Mouse (Mus musculus) embryonic fibroblast, embryonic 13.5 days (primary cell): ENCODE results near the gene Shd. TPM values are rescaled to one million over a fixed set of nuclear protein-coding genes. Genes with fewer than 3 reads are reported as not detected.
A peak's percentile ranks its signal among the peaks of the same experiment; 100 is the strongest.

Source experiments
- H3K27ac ChIP-seq: 2 replicates; pipeline ENCODE4 v1.5.1; 2012; ENCODE audit warnings: low read length, control low read depth, inconsistent platforms; ENCODE audit not compliant: insufficient read depth
- H3K4me1 ChIP-seq: 2 replicates; pipeline ENCODE4 v1.6.1; 2011; ENCODE audit warnings: low read length; ENCODE audit not compliant: control insufficient read depth, insufficient read depth
- H3K4me3 ChIP-seq: 2 replicates; pipeline ENCODE4 v1.5.1; 2011; ENCODE audit warnings: mild to moderate bottlenecking, control low read depth, low read length; ENCODE audit not compliant: insufficient read depth
- CTCF ChIP-seq: IDR thresholded peaks from 2 replicates; pipeline ENCODE4 v1.5.1; 2011; ENCODE audit warnings: mild to moderate bottlenecking, control low read depth, low read length, moderate library complexity, borderline replicate concordance; ENCODE audit not compliant: insufficient read depth
- POLR2A ChIP-seq: IDR thresholded peaks from 2 replicates; pipeline ENCODE4 v1.6.1; 2011; ENCODE audit warnings: low read depth, mild to moderate bottlenecking, control low read depth, low read length, moderate library complexity
- polyA plus RNA-seq: library from polyadenylated mRNA; stranded (reverse); fragments of >200 nt; gene quantifications from 2 replicates; pipeline ENCODE4 v1.2.4, GENCODE M21; 2011; ENCODE audit warnings: low read depth; ENCODE audit not compliant: missing spikeins, insufficient read length

The Shd gene
- polyA plus RNA-seq, 1 experiment: 0.39 TPM

DNA sequence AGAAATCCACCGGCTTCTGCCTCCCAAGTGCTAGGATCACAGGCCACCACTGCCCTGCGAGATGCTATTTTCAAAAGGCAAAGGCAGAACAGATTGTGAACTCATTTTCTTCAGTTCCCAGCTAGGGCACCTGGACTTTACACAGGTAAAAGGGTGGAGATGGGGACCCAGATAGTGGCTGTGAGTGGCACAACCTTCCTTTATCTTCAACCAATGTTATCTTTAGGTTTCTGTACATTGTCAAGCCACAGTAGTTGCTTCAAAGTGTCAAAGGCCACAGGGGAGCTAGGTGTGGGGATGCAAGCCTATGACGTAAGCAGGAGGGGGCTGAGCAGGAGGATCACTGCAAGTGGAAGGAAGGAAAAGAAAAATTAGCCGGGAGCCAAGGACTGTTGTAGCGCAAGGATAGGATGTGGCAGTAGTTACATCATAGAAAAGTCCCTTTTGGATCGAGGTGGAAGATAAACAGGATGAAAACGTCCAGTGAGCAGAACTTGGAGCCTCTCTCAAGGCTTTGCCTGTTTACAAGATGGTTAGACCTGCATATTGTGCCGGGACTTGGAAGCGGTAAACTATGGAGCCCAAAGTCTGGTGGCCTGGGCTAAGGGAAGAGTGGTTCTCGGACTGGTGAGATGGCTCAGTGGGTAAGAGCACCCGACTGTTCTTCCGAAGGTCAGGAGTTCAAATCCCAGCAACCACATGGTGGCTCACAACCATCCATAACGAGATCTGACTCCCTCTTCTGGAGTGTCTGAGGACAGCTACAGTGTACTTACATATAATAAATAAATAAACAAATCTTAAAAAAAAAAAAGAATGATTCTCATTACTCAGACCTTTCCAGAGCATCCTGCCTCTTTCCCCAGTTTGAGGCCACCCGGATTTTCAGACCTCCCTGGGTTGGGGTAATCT is 37.4 kb downstream of the Shd start:
- H3K27ac ChIP-seq: peak overlapping the region; percentile 8; the same call in 1 of the 2 replicates
- no peak overlapping the region for H3K4me3 ChIP-seq
- H3K4me1 ChIP-seq: no peaks in the 10 kb centered on the region
- TF ChIP-seq POLR2A: no peak; the same call in 1 of the 2 replicates
- no peak for TF ChIP-seq CTCF

DNA sequence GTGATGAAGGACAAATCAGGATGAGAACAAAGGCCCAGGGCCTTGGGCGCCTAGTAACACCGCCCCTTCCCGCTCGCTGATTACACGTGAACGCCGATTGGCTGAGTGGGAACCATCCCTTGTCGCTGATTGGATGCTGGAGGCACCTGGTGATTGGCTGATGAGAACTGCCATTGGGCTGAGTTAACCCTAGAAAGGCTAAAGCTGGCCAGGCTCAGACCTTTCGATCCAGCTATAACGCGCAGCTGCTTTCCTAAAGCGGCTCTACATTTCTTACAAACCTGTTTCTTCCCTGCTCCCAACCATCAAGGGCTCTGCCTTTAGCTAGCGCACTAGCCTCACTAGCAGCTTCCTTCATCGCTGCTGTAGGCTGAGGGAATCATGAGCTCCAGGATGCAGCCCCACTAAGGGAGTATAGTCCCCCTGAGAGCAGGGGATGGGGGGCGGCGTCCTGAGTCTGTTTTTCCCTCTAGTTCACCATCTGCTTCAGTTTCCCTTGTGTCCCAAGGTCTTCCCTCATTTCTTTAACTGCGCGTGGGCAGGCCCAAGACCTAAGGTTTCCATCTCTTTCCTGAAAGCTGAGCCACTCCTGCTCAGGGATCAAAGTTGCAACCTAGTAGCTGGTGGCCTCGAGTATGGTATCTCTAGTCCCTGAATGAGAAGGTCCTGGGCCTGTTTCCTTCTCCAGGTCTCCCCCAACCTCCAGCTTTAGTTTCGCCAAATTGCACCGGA is 38.3 kb downstream of the Shd start:
- TF ChIP-seq CTCF: no peak
- TF ChIP-seq POLR2A: peak; percentile 72; the same call in 1 of the 2 replicates
- H3K4me1 ChIP-seq: no peaks in the 10 kb centered on the region
- peak overlapping the region; percentile 51 for H3K4me3 ChIP-seq
- H3K27ac ChIP-seq: peak overlapping the region; percentile 78

DNA sequence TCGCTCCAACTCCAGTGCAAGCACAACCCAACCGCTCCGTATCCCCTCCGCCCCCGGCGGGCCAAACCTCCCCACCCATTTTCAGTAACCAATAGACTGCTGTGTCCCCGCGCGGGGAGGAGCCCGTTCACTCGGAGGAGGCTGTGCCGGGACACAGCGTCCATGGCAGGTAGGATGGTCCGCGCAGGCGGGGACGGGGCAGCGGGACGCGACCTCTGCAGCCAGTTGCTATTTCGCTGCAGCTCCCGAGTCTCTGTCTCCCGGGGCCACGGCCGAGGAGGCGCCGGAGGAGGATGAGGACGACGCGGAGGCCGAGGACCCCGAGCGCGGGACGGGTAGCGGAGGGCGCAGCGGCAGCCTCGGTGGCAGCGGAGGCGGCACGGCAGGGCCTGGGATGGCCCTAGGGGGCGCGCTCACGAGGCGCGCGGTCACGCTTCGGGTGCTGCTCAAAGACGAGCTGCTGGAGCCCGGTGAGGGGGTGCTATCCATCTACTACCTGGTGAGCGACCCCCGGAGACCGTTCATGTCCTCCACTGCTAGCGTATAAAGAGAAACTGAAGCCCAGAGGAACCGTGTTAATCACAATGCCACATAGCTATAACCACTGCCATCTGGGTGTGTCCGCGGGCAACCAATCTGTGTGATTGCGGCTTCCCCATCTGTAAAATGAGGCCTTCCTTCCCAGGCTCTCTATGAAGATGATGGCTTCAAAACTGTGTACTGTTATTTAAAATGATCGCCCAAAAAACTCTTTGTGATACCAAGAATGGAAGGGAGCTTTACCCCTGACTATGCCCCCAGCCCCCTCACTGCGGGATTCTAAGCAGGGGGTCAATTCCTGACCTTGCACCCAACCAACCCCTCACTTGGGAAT is 39.1 kb downstream of the Shd start:
- Histone ChIP-seq H3K4me3 (peak overlapping the region; percentile 65), H3K27ac (peak overlapping the region; percentile 78), H3K4me1 (no peaks in the 10 kb centered on the region)
- peak; percentile 30; the same call in 1 of the 2 replicates for TF ChIP-seq CTCF
- TF ChIP-seq POLR2A: peak; percentile 96

DNA sequence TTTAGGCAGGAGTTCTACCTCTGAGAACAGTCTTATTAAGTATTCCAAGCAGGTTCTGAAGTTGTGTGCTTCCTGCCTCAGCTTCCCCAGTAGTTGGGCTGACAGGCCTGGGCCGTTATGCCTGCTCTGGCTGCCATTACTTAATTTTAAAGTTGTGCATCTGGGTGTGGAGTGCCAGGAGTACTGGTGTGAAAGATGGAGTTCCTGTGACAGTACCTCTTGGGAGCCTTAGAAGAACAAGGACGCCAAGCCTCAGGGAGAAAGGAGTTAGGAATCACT is 39.6 kb downstream of the Shd start:
- TF ChIP-seq CTCF: no peak
- TF ChIP-seq POLR2A: no peak
- H3K27ac ChIP-seq: peak overlapping the region; percentile 45
- peak overlapping the region; percentile 65 for H3K4me3 ChIP-seq
- H3K4me1 ChIP-seq: no peaks in the 10 kb centered on the region

DNA sequence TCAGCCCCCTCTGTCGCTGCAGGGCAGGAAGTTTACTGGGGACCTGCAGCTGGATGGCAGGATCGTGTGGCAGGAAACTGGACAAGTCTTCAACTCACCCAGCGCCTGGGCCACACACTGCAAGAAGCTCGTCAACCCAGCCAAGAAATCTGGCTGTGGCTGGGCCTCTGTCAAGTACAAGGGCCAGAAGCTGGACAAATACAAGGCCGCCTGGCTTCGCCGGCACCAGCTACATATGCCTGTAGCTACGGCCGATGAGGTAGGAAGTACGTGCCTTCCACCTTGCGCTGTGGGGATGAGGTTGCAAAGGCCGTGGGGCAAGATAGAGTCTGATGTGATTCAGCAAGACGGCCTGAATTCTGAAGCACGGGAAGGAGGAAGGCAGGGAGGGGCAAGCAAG is 40.0 kb downstream of the Shd start:
- Histone ChIP-seq H3K27ac (0 out of 2 replicates have a peak overlapping the region, but pooled peaks have one; percentile 45), H3K4me1 (no peaks in the 10 kb centered on the region), H3K4me3 (peak overlapping the region; percentile 65)
- TF ChIP-seq POLR2A (no peak), CTCF (no peak)

DNA sequence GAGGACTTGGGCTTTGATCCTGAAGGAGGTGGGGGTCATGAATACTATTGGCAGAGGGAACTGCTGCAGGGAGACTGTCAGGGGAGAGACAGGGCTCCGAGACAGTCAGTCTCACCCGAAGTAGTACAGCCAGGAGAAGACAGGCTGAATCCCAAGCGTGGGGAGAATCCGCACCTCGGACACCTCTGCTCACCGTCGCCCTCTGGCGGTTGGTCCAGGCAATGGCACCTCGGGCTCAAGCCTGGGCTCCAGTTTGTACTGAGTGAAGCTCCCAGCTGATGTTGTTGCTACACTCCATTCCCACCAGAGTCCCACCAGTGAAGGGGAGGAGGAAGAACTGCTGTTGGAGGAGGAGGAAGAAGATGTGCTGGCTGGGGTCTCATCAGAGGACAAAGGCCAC is 40.4 kb downstream of the Shd start:
- H3K4me3 ChIP-seq: peak overlapping the region; percentile 65
- H3K4me1 ChIP-seq: no peaks in the 10 kb centered on the region
- H3K27ac ChIP-seq: no peak overlapping the region
- TF ChIP-seq POLR2A: no peak
- peak; percentile 92 for TF ChIP-seq CTCF

DNA sequence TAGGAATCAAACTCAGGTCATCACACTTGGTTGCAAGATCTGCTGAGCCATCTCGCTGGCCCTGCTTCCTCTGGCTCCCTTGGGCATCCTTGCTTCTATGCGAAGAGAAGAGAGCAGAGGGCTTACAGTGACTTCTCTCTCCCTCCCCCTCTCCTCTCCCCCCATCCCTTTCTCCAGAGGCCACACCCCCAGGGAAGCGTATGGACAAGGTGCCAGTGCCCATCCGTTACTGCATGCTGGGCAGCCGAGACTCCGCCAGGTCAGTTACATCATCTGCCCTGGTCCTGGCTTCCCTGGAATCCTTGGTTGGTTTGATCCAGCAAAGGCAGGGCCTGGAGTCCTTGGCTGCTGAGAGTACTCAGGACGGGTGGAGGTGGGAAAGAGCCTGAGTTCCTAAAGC is 41.2 kb downstream of the Shd start:
- Histone ChIP-seq H3K4me1 (no peaks in the 10 kb centered on the region), H3K27ac (no peak overlapping the region), H3K4me3 (no peak overlapping the region)
- no peak for TF ChIP-seq CTCF
- no peak for TF ChIP-seq POLR2A

DNA sequence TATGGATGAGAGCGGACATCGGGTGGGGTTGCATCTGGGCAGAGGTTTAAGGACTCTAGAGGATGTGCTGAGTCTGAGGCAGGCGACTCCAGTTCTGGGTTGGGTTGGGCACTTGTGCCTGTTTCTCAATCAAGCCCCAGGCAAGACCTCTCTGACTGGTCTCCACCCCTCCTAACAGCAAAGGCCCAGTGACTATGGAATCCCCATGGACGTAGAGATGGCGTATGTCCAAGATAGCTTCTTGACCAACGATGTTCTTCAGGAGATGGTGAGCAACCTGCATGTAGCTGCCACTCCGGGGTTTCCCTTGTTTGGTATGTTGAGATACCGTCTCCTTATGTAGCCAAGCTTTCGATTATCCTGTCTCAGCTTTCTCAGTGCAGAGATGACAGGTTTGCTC is 45.0 kb downstream of the Shd start:
- Histone ChIP-seq H3K4me1 (no peaks in the 10 kb centered on the region), H3K4me3 (no peak overlapping the region), H3K27ac (no peak overlapping the region)
- no peak for TF ChIP-seq POLR2A
- TF ChIP-seq CTCF: no peak

DNA sequence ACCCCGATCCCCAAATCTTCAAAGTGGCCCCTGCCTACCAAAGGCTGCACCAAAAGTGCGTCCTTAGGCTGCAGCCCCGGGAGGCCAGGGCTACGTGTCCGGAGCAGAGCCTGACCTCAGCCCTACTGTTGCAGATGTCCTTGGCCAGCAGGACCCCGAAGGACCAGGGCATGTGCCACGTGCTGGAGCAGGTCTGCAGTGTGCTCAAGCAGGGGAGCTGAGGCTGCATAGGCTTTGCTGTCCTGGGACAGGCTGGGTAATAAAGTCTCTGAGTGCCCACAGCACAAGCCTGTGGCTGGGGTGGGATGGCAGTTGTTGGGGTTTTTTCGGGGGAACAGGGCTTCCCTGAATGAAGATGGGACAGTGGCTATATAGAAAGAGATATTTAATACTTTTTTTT is 46.1 kb downstream of the Shd start:
- Histone ChIP-seq H3K27ac (no peak overlapping the region), H3K4me3 (no peak overlapping the region), H3K4me1 (no peaks in the 10 kb centered on the region)
- TF ChIP-seq POLR2A (no peak), CTCF (no peak)
